Mouse (Mus musculus) telencephalon, adult 2 months (tissue): ENCODE measurements around the gene Xylb.
A peak's percentile ranks its signal among the peaks of the same experiment; 100 is the strongest.

ENCODE experiments used
- DNase-seq: peaks from one replicate; pipeline ENCODE4 v3.0.0-alpha.2; 2011; ENCODE audit warnings: low read depth, low spot score

Gene Xylb

GRCm38 (mm10) chr9:119401351-119401750 lies 44.2 kb downstream of the Xylb start:
- peak; percentile 50 for DNase-seq

- peak; percentile 81 for DNase-seq
These were observed 44.6 kb downstream of the Xylb start, which contains the start of gene Acvr2b for GRCm38 (mm10) chr9:119401801-119402214. Gene Acvr2b (plus strand): TSS chr9:119402118.

GRCm38 (mm10) chr9:119402253-119403235 lies 45.4 kb downstream of the Xylb start:
- DNase-seq, result no peak

GRCm38 (mm10) chr9:119403236-119403641 lies 46.1 kb downstream of the Xylb start:
- no peak for DNase-seq

- DNase-seq, result no peak
These were observed 46.9 kb downstream of the Xylb start for GRCm38 (mm10) chr9:119404090-119404489.

GRCm38 (mm10) chr9:119407884-119408283 lies 50.7 kb downstream of the Xylb start:
- DNase-seq, result no peak

GRCm38 (mm10) chr9:119408898-119409664 lies 51.9 kb downstream of the Xylb start:
- peak; percentile 50 for DNase-seq

- no peak for DNase-seq
These were observed 52.7 kb downstream of the Xylb start for GRCm38 (mm10) chr9:119409864-119410263.

- no peak for DNase-seq
These were observed 60.8 kb downstream of the Xylb start for GRCm38 (mm10) chr9:119418025-119418424.

GRCm38 (mm10) chr9:119419852-119420438 lies 62.8 kb downstream of the Xylb start:
- DNase-seq, result no peak

- DNase-seq, result no peak
These were observed 68.2 kb downstream of the Xylb start for GRCm38 (mm10) chr9:119425217-119425975.

- no peak for DNase-seq
These were observed 68.8 kb downstream of the Xylb start for GRCm38 (mm10) chr9:119425976-119426415.

- no peak for DNase-seq
These were observed 69.3 kb downstream of the Xylb start for GRCm38 (mm10) chr9:119426483-119426882.

- DNase-seq, result no peak
These were observed 73.1 kb downstream of the Xylb start for GRCm38 (mm10) chr9:119430311-119430710.

GRCm38 (mm10) chr9:119435855-119436254 lies 78.7 kb downstream of the Xylb start:
- DNase-seq, result no peak

GRCm38 (mm10) chr9:119438065-119438464 lies 80.9 kb downstream of the Xylb start:
- no peak for DNase-seq

- DNase-seq, result peak; percentile 33
These were observed 81.4 kb downstream of the Xylb start for GRCm38 (mm10) chr9:119438498-119439000.
